Mouse (Mus musculus) G1E (cell line): ENCODE measurements around the gene Ube2q1.

Experiments used
- CTCF ChIP-seq: IDR thresholded peaks from 2 replicates; pipeline ENCODE4 v1.5.1; 2012; ENCODE audit warnings: low read depth, low read length, inconsistent platforms, mixed read lengths
- GATA1 ChIP-seq: IDR thresholded peaks from 2 replicates; pipeline ENCODE4 v1.6.1; 2012; ENCODE audit warnings: borderline replicate concordance, low read length, inconsistent platforms, mixed read lengths
- POLR2AphosphoS5 ChIP-seq: IDR thresholded peaks from 2 replicates; pipeline ENCODE4 v1.6.1; 2012; ENCODE audit warnings: low read depth, low read length, inconsistent platforms; ENCODE audit not compliant: insufficient replicate concordance

DNA sequence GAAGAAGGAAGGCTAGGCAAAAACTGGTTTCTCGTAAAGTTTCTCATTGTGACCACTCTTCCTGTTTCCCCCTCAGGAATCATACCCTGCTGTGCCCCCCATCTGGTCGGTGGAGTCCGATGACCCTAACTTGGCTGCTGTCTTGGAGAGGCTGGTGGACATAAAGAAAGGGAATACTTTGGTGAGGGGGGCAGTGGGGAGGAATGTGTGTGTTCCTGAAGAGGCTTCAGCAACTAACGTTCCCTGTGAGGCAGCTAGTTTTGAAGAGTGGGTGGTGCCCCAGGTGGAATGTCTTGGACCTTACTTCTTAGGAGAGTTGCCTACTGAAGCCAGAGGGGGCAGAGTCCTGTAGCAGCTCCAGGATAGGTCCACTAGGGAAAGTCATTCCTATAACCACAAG is 2.6 kb downstream of the Ube2q1 start:
- TF ChIP-seq GATA1: no peak
- no peak for TF ChIP-seq CTCF
- no peak for TF ChIP-seq POLR2AphosphoS5
